Mouse (Mus musculus) erythroblast, embryonic 14.5 days (primary cell): ENCODE measurements around the gene Atrnl1.

Source experiments
- GATA1 ChIP-seq: IDR thresholded peaks from 2 replicates; pipeline ENCODE4 v1.6.1; 2012; ENCODE audit warnings: low read length, inconsistent platforms, mixed read lengths
- TAL1 ChIP-seq: IDR thresholded peaks from 3 replicates; pipeline ENCODE4 v1.6.1; 2012; ENCODE audit warnings: low read length, inconsistent platforms, mixed read lengths

GRCm38 (mm10) chr19:58016561-58017453, 406.0 kb downstream of the Atrnl1 start:
- TF ChIP-seq GATA1 (no peak), TAL1 (no peak)
